Mouse (Mus musculus) MEL-GATA-1-ER (cell line): ENCODE measurements around the gene Vmn2r4.
"Not testable (repeated sequence)": the region's sequence is repeated elsewhere in the genome, so short reads cannot be mapped to it uniquely, and the experiment has no call there.

Experiments
- DNase-seq: peaks from one replicate; pipeline ENCODE4 v3.0.0-alpha.2; 2012; ENCODE audit warnings: low read depth; ENCODE audit errors: extremely low read depth

The Vmn2r4 gene

DNA sequence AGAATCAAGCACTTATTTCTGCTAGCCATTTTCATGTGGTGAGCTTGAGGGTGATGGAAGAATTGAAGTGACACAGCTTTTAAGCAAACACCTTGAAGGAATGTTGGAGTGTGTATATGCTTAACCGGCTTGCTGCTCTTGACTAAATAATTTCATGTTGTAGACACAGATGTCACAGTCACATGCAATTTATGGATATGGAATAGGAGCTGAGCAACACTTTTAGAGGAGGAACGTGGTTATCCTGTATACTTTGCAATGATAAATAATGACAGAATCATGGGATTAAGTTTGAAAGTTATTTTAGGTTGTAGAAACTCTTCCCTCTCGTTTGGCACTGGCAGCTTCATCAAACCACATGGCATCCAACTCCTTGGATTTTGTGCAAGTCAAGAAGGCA is at the start of gene Vmn2r4:
Vmn2r4 (minus strand) TSS at position 101 of the 400 bp plus-strand sequence.
- DNase-seq: not testable (repeated sequence)

DNA sequence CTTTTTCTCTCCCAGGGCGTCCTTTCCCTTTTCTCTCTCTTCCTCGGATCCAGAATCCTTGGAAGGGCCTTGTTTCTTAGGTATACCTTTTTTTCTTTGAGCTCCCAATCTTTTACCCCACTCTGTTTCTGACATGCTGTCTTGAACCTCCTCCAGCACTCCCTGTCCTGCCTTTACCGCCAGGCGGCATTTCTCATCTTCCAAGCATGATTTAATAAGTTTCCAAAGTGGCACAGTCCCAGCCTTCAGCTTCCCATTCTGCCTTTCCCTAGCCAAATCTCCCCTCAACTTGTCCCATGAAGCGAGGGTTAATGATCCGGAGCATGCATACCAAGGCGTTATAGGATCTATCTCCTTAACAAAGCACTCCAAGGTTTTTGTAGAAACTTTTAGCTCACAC is 19.1 kb upstream of the Vmn2r4 start:
- not testable (repeated sequence) for DNase-seq

DNA sequence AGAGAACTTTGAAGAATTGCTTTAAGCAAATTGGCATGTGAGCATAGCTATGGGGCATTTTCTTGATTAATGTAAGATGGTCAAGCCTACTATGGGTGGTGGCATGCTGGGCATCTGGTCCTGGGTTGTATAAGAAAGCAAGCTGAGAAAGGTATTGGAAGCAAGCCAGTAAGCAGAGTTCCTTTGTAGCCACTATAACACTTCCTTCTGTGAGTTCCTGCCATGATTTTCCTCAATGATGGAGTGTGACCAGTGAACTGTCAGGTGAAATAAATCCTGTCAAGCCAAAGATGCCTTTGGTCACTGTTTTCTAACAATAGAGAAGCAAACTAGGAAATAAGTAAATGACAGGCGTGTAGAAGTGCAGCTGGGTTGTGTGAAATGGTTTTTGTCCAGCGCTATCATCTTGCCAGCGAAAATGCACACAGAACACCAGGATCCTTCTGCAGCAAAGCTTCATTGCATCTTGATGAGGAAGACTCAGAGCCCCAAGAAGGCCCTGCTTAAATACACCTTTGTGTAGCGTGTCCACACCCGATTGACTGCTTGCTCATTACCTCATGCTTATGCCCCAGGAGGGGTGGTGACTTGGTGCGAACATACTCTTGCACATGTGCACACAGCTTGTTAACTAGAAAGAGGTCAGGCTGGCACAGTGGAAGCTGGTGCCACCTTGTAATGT is 13.1 kb upstream of the Vmn2r4 start:
- DNase-seq: not testable (repeated sequence)

DNA sequence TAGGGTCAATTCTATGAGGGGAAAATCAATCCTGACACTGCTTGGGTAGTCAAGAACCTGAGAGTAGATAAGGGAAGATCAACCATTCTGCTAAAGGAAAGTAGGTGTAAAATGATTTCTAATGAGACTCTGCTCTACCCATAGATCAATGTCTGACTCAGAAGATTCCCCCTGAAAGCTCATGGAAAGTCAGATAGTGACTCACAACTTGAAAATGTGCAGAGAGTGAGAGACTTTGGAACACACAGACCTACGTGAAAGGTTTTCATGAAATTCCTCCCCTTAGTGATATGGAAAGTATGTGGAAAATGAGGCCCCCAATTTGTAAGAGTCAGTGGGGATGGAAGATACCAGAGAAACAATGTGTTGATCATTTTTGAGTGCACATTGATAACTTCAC is 7.0 kb upstream of the Vmn2r4 start:
- not testable (repeated sequence) for DNase-seq

DNA sequence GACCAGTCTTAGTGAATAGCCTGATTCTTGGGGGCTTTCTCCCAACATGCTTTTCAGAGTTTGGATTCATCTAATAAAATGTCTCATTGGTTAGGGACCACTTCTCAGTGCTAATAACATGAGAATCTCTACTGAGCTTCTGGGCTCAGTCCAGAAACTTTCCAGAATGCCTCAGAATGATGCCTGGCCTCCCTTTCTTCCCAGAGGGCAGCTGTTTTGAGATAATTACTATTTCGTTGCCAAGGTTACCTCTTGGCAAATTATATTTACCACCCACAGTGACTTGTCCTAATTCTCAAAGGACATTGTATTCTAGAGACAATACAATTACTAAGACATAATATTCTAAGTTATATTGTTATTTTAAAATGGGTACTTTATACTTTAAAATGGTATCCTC is 2.3 kb upstream of the Vmn2r4 start:
- DNase-seq: not testable (repeated sequence)

DNA sequence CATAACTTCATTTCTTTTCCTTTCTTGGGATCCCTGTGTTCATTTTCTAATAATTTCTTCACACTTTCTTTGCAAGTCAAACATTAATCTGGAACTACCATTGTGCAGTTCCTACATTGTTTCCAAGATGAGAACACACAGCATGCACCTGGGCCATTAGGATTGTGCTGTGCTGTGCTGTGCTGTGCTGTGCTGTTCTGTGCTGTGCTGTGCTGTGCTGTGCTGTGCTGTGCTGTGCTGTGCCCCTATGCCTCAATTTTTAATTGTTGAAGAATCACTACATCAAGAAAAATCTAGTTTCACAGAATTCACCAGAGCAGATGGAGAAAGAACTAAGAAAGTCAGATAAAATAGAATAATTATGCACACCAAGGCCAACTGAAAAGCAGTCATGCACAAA is 915 bp downstream of the Vmn2r4 start:
- DNase-seq: not testable (repeated sequence)

DNA sequence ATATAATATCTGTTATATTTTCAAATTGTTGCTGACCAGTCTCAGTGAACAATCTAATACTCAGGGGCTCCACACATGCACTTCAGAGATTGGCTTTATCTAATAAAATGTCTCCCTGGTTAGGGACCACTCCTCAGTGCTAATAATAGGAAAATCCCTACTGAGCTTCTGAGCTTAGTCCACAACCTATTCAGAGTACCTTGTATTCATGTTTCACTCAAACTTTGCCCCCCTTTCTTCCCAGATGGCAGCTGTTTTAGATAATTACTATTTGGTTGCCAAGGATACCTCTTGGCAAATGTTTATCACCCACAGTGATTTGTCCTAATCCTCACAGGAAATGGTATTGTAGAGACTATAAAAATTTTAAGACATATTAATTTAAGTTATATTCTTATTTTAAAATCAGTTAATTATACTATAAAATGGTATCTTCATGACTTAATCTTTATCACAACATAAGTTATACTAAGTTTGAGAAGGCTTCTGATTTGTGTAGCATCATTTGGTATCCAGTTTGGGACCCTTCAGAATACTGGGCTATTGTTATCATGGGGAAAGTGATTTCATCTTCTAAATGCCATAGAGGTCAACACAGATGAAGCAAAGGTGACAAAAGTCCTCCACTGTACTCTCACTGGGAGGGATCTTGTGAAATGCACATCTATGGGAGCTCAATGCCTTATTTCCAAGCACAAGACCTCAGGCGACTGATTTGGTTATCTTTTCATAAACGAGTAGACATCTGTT is 55.7 kb downstream of the Vmn2r4 start:
- DNase-seq: no peak
